Mouse (Mus musculus) right cerebral cortex, postnatal 36 days (tissue): ENCODE data around the gene Gprin2.

ENCODE experiments used
- DNase-seq, 2 experiments: peaks; one replicate each; pipeline ENCODE4 v3.0.0; 2022; ENCODE audit warnings: low spot score in 2 of 2, mixed read lengths in 1 of 2

The Gprin2 gene

DNA sequence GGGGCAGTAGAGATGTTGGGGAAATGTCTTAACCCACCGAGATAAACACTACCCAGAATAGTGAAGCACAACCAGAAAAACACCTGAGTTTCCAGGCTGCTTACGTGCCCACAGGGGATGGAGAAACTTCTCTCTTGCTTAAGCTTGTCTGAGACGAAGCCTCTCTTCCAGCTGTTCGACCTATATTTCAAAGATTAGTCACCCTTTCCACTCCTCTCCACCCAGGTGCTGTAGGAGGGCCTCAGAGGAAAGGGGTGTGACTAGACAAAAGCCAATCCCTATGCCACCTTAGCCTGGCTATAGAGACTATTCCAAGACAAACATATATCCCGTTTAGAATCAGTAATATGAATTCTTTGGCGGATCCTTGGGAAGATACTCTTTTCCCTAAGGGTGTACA lies 6.5 kb upstream of the Gprin2 start:
- DNase-seq, result no peak

DNA sequence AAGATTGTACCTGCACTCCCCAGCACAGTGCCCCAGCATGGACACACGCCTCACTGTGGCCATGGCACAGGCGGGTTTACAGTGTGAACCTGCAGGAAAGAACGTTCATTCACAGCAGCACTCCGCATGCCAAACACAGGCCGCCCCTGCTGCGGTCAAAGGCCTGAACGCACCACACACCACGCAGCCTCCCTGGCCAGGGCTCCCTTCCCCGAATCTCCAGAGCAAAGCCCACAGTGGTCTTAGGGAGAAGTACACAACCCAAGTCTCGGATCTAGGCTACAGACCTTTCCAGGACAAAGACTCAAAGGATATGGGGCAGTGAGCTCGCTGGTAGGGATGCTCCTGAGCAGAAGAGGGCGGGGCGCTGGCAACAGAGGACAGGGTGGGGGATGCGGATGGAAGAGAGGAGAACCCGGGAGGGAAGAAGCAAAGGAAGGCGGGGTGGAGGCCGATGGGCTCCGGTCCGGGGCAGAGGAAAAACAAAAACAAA lies 669 bp downstream of the Gprin2 start:
- DNase-seq, result no peak

DNA sequence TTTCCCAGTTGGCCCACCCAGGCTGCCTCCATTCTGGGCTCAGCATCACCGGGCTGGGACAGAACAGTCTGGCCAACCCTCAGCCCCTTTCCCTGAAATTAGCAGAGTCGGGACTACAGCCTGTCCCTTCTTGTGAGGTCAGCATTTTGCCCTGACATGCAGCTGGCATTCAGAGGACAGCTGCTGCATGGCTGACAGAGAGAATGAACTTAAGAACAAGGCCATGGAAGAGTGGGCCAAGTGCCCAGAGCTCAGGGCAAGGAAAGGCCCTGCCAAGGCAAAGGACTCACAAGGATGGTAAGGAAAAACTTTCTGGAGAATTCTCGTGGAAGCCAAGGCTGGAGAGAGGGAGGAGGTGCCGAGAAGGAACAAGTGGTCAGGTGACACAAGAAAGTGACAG lies 4.7 kb downstream of the Gprin2 start:
- no peak for DNase-seq

DNA sequence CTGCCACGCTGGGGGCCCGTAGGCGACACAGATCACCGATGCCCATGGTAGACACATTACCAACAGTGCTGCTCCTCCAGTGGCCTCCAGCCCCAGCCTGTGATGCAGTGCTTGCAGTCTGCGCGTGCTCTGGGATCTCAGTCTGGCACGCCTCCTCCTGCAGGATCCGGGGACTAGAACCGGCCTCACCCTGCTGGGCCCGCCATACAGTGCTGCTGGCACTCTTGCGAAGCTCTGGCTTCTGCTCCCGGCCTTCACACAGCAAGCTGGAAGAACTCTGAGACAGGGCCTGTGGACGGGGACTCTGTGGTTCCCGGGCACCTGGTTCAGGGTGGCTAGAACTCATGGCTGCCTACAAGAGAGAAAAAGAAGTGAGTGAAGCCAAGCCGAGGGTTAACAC lies 6.0 kb downstream of the Gprin2 start:
- DNase-seq, result no peak

DNA sequence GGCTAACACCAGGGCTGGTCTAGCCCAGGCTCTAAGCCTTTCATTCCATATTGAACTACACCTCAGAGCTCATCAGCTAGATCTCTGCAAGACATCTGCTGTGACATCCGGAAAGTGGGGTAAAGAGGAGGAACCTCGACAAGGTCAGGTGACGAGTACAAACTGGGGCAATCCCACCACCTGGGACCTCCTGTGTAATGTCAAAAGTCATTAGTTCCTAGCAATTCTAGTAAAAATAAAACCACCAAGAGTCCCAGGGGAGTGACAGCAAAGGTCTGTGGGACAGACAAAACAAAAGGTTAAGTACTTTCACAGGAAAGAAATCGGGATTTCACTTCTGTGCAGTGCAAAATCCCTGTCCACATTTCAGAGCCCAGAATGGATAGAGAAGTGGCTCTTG lies 7.6 kb downstream of the Gprin2 start:
- no peak for DNase-seq

DNA sequence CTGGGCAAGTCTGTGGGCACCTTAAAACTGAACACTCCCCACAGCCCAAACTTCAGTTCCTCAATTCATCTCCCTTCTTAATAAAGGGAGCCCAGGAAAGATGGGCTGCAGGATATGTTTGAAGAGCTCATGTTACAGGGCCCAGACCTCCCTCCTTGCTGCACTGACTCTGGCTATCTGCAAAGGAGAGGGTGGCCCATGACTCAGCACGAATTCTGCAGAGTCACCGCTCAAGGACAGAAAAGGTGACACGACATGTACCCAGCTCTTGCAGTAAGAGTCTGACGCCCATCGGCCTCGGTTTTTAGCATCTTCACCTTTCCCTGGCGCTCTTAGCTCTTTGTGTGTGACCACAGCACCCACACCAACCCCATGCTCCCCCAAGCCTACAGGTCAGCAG lies 11.1 kb downstream of the Gprin2 start:
- no peak for DNase-seq

DNA sequence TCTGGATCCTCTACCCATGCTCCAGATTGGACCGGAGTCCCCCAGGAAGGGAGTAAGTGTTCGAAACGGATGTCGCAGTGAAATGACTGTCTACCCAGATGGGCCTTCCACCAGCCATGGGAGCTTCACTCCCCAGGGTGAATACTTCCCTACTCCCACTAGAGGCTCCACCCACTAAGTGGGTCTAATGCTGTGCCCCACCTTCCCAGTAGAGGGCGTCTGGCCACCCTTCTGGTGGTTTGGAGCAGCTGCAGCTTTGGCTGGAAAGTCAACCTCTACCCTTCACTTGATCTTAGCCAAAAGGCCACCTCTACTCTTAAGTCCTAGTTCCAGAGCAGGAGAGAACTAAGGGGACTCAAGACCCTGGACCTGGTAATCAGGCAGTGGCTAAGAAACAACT lies 12.8 kb downstream of the Gprin2 start:
- no peak for DNase-seq

DNA sequence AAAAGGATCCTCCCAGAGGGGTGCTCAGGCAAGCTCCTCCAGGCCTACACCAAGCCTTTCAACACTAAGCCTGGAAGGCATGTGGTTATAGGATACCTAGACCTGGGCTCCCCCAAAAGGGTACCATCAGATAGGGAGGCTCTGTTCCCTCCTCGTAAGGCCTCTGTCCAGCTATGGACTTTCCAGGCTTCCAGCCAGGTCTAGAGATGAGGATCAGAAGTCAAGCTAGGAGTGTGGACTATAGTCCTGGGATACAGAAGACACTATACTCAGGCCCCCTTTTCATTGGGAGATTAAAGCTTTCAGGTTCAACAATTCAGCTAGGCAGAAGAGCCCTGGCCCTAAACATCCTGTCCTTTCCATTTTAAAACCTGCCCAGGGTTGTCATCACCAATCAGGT lies 18.4 kb downstream of the Gprin2 start:
- DNase-seq, result no peak

DNA sequence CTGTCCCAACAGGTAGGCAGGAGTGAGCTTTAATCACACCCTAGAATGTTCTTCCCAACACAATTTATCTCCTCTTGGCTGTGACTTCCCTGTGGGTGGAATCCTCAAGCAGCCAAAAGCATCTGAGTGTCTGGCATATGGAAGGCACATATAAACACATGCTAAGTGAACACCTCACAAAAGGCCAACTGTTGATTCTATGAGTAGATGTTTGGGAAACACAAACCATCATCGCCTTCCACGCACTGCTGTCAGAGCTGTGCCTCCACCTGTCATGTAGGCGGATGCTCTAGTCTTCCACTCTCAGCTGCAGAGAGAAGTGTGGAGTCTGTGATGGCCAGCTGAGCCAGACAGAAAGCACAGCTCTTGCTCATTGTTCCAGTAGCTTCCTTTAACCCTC lies 22.1 kb downstream of the Gprin2 start:
- peak; percentile 78 to 84 for DNase-seq

DNA sequence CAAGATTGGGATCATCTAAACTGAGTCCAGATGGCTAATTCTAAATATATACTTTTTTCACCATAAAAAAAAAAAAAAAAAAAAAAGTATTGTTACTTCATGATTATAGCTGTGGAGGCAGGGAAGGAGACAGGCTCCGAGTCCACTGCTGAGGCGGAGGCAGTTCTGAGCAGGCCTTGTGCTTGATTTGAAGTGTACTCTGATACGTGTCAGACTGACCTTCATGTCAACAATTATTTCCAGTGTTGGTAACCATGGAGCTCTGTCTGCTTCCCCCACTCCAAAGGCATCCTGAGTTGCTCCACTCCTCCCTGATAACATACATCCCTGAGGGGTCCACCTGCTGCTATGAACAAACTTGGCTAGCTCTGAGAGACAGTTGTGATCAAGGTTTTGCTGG lies 30.3 kb downstream of the Gprin2 start:
- no peak for DNase-seq

DNA sequence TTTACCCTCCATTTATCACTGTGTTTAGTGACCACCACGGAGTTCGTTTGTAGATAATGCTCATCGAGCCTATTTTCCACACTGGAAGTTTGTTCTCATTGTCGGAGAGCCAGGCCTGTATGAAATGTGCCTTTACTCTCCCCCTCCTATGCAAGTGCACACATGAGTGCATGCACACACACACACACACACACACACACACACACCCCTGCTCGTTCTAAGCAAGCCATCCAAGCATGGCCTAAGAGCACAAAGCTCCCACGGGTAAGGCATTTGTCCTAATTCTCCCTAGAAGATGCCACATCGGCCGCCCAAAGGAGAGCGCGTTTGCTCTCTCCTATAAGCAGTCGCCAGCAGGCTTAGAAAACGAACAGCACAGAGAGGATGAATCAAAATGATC lies 45.7 kb downstream of the Gprin2 start:
- no peak for DNase-seq

DNA sequence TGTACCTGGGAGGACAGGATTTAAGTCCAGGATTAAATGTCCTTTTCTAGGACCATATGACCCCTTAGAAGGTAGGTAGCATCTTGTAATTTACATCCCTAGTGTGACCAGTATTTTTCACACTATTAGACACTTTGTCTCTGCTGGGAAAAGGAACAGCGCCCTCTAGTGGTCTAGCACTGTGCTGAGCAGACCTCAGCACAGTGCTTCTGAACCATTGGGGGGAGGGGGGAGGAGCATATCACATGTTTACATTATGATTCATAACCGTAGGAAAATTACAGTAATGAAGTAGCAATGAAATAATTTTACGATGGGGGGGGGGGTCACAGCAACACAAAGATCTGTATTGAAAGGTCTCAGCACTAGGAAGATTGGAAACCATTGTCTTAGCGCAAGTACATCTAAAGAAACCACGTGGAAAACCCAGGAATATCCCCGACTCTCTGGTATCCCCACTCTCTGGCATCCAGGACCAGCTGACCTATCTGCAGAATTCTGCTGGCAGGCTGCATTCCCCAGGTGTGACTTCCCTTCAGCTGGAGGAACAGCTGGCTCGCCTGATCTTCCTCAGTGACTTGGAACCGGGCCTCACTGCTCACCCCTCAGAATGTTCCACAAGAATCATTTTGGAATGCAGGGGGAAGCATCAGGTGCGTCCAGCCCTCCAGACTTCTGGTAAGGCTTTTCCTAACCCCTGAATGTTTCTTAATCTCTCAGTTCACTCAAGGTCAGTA lies 46.7 kb downstream of the Gprin2 start:
- no peak for DNase-seq

DNA sequence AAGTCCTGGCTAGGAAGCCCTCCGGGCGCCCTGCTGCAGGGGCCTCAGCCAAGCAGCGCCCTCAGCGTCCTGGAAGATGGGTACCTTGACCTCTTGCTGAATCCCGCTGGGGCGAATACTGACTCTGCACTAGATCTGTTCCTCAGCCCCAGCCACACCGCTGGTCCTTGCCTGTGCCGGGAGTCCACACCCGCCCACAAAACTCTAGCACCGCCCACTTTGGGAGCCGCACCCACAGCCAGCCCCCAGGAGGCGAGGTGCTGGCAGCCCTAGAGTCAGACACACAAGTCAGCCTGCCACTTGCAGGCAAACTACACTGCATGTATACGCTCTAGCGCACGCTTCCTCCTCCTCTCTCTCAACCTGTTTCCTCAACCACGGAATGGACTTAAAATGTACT lies 49.1 kb downstream of the Gprin2 start, which contains the start of gene Npy4r:
TSS of gene Npy4r (minus strand) at position 148 of the 400 bp plus-strand sequence.
- DNase-seq, result no peak

DNA sequence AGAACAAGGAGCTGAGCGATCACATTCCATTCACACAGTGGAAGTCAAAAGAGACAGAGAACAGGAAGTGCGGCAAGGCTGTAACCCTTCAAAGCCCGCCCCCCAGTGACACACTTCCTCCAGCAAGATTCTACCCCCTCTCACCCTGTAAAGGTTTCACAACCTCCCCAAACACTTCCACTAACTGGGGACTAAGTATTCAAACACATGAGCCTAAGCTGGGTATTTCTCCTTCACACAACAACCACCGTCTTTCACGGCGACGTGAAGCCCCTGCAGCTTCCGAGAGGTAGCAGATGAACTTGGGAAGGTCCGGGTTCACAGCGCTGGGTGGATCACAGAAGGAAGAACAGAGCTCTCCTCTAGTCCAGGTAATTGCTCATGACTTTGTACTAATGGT lies 58.5 kb downstream of the Gprin2 start:
- DNase-seq, result no peak

DNA sequence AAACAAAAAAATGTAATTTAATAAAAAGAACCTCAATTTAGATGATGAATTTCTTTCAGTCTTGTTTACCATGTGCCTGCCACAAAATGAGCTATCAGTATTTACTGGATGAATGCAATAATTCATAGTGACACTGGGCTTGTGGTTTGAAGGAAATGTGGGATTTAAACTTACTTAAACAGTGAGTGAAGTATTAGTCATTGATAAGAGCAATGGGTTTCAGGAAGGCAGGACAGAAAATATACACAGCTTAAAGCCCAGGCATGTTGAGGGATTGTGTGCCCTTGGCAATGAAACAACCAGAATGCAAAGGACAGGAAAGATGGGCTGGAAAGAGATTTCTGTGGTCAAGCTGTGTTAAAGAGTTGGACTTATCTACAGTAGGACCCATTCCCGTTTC lies 59.1 kb downstream of the Gprin2 start:
- no peak for DNase-seq

DNA sequence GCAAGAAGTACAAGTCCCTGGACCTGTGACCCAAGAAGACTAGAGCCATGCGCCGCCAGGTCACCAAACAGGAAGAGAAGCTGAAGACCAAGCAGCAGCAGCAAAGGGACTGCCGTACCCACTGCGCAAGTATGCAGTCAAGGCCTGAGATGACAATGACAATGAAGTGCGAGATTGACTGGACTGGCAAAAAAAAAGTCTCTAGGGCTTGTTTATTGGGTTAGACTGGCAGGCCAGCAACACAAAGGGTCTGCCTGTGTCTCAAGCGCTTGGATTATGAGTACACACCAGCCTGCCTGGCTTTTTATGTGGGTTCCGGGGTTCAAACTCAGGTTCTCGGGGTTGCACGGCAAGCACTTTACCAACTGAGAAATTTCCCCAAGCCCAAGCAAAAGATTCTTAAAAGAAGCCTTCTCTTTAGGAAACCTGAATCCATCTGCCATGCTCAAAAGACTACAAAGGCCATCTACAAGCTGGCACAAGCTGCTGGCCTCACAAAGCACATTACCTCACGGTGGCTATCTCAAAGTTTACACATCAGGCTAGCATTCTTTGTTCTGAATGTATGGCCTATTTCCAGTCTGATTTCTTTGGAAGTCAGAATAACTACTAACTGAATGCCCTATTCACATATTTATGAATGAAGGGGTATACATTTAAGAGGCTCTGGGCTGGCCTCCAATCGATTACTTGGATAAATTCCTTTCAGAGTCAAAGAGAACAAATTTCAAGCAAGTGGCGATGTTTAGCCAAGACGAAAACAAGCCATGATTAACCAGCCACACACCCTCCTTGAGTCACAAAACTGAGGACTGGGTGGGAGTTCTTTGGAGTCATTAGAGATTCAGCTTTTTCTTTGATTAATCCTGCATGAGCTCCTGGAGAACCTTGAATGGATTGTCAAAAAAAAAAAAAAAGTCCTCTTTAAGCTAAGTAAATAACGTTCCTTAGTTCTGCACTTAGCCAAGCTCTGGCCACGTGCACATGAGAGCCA lies 61.5 kb downstream of the Gprin2 start:
- DNase-seq, result no peak
